Mouse (Mus musculus) megakaryocyte-erythroid progenitor cell, adult 5-6 weeks (primary cell): Measurements from ENCODE around the gene Gm2115. TPM values are rescaled to one million over a fixed set of nuclear protein-coding genes. Genes with fewer than 3 reads are reported as not detected.
A peak's percentile ranks its signal among the peaks of the same experiment; 100 is the strongest.

Experiments used
- ATAC-seq: replicated peaks from 2 replicates; pipeline ENCODE4 v1.8.0; 2016; ENCODE audit warnings: mild to moderate bottlenecking, inconsistent platforms; ENCODE audit not compliant: severe bottlenecking, poor library complexity, low FRiP score, low TSS enrichment
- total RNA-seq, 2 experiments: library from RNA; stranded (forward) in 1 of 2; stranded (reverse) in 1 of 2; fragments of 200-1000, 215-1000 nt in 1 of 2; fragments of >200 nt in 1 of 2; fragmentation: Nextera tagmentation in 1 of 2; gene quantifications; 2 replicates each; pipeline ENCODE4 v1.2.3; 2014 to 2017

Gm2115 gene
- total RNA-seq, 2 experiments from 2014 or later, result not detected

DNA sequence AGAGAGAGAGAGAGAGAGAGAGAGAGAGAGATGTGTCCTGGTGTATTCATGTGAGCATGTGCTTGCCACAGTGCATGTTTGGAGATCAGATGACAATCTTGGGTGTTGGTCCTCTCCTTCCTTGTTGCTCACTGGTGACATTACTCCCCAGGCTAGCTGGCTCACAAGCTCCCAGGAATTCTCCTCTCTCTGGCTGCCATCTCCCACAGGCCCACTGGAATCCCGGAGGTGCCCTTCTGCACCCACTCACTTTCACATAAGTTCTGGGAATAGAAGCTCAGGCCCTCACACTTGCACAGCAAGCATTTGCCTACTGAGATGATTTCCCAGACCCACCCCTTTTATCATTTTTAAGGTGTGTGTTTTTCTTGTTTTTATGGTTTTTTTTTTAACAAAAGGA is 51.0 kb downstream of the Gm2115 start:
- no peak for ATAC-seq

DNA sequence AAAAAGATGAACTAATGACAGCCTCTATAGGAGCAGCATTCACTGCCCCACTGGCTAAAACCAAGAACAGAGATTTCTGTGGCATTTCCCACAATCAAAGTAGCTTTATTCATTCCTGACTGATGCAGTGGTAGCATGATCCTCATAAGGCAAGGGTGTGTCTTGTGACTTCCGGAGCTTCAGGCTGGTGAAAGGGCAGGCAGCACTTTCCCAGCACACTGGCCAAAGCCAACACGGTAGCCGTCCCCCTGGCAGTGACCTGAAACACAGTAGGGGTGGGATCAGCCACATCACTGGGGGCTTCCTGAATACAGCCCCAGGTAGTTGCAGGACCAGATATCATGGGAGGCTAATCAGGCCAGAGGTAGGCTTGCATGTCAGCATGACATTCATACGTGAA is 56.3 kb downstream of the Gm2115 start:
- no peak for ATAC-seq

DNA sequence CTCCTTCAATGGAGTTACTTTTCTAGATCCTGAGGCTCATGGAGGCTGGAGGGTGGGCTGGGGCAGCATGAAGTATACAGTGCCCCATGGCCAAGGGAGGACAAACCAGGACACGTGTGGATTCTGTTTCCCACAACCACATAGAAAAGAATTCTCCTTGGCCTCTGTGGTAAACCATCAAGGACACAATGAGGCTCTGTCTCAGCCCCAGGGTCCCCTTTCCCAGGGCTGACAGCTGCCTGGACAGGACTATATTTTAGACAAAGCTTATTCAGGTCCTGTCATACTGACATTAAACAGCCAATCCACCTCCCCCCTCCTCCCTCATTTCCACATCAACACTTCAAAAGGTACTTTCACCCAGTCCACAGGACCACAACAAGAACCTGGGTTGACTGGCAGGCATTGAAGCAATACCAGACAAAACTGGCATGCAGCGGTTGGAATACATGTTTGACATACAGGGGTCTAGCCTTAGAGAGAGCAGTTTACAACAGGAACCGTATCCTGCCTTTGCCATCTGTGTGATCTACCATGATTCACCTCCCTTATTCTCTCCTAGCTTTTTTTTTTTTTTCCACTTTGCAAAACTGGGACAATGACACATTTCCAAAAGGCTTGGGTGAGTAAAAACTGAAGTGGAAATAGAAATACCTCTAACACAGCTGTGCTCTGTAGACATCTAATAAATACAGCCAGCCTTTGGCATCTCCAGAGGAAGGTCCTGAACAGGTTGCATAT is 57.8 kb downstream of the Gm2115 start:
- ATAC-seq, result no peak

DNA sequence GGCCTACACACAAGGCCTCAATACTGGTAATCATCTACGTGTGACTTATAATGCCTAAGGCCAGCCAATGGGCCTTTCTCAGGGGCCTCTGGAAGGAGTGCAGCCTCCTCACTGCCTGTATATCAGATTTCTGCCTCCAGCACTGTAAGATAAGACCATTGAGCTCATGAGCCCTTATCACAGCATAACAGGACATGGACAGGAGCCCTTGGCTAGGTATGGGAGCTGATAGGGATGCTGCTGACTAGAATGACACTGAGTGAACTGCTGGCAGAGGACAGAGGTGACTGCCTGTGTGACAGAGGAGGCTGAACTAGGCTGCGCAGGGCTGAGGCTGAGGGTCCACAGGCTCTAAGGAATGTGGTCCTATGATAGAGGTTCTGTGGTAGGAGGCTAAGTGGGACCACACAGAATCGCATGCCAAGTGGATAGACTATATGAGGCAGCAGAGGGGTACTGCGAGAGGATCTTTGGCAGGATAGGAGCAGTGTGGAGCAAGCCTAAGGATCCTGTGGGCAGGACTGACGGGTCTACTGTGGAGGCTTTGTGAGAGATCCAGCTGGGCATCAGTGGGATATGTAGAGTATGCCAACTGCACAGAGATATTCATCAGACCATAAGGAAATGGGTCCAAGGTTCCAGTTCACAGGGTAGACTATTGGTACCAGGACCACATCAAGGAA is 58.5 kb downstream of the Gm2115 start:
- ATAC-seq, result peak; percentile 92

DNA sequence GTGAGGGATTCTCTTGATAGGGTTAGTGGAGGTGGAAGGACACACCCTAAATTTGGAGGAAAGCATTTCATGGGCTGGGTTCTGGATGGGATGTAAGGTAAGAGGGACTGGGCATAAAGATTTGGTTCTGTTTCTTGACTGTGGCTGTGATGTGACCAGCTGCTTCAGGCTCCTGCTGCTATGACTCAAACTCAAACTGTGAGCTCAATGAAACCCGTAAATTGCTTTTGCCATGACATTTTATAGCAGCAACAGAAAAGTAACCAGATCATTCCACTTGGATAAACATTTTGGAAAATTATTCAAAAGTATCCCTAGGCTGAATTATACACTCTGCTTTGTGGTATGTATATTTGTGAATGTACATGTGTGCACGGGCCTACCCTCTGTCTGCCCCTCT is 61.9 kb downstream of the Gm2115 start:
- no peak for ATAC-seq

DNA sequence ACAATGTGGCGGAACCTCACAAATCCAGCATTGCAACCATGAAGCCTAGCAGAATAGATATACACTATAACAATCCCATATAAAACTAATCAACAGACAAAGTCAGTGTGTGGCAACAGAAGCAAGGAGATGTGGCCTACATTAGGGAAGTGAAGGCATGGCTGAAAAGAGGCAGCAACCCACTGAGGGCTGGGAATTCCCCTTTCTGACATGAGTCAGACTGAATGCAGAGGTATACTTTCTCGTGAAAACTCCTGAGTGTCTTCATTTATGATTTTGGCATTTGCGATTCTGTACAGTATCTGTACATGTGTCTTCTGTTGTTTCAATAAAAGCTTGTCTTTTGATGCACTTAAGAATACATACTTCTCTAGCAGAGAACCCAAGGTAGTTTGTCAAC is 62.6 kb downstream of the Gm2115 start:
- no peak for ATAC-seq

DNA sequence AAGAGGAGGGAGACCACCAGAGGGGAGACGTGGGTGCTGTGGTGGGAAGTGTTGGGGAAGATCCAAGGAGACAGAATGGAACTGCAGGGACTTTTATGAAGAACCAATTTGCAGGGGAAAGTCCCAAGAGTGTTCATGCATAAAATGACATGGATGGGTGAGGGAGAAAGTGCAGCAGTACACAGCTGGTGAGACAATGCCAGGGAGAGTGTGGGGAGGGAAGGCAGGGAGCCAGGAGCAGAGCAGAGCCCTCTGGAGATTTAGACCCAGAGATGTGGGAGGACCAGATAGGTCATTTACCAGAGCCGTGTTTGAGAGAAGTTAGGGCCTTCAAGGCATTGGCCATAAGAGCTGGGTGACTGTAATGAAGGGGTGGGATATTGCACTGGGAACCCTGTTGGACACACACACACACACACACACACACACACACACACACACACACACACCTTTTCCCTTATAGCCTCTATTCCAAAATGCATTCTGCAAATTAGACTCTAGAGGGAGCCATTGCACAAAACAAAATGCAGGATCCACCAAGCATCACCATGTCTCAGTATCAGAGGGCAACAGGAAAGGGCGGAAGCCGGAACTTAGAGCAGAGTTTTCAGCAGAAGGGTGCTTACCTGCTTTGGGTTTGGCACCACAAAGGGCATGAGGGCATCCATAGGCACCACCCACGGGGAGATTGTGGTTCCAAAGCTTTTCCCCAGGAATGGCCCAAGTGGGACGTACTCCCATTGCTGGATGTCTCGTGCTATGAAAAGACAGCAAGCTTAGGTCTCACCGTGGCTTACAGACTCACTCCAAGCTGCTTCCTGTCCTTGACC is 65.5 kb downstream of the Gm2115 start:
- ATAC-seq, result peak; percentile 88

DNA sequence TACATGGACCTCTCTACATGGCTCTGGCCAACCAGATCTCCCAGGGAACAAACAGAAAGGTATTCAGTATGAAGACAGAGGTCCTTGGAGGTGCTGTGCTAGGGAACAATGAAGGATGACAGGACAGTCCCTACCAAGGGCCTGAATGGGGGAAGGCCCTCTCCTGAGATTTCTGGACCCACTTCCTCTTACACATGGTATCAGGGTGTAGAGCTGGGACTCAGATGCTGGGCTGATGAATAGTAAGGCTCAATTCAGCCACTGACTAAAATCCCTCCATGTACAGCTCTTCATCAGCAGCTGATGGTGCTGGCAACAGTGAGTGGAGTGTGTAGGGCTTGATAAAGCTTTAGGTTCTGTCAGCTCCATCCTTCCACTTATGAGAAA is 66.2 kb downstream of the Gm2115 start:
- ATAC-seq, result no peak; the same call in 1 of the 2 replicates

DNA sequence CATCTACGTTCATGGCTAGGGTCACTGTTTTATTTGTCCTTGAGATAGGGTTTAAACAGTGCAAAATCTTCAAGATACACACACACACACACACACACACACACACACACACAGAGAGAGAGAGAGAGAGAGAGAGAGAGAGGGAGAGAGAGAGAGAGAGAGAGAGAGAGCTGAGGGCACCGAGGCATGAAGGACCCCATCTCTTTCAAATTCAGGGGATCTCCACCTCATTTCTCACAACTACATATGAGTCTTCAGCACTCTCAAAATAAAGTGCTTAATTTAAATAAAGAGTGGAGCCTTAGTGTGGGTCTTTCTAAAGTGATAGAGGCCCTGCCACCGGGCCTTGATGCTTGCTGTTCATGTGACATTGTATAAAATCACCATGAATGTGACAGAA is 67.2 kb downstream of the Gm2115 start:
- ATAC-seq, result no peak

DNA sequence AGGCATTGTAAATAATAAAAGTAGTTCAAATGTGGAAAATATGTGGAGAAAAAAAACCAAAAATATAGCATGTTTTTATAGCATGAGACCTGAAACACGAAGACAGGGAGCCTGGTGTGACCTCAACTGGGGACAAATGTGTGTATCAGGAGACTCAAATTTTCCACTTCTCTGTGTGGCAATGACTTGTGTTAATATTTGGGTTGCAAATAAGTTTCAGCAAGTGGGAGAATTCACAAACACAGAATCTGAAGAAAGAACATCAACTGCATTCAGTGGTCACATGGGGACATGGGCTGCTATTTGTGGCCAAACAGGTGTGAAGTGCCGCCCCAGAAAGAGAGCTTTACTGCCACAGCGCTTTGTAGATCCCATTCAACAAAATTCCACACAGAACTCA is 67.9 kb downstream of the Gm2115 start:
- ATAC-seq, result no peak

DNA sequence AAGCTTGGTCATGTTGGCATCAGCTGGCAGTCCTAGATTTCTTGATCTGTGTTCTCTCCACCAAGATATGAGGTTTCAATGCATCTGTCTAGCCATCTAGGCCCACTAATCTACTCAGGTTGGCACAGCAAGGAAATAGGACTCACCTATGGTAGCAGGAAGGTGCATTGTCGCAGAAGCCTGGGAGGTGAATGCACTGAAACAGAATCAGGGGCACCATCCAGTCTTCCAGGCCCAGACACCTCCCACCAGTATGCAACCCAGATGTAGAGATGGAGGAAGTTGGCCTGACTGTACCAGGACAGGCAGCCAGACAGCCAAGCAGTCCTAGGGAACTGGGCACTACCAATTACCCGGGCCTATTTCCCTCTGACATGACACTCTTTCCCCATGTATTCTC is 71.9 kb downstream of the Gm2115 start:
- ATAC-seq, result no peak

DNA sequence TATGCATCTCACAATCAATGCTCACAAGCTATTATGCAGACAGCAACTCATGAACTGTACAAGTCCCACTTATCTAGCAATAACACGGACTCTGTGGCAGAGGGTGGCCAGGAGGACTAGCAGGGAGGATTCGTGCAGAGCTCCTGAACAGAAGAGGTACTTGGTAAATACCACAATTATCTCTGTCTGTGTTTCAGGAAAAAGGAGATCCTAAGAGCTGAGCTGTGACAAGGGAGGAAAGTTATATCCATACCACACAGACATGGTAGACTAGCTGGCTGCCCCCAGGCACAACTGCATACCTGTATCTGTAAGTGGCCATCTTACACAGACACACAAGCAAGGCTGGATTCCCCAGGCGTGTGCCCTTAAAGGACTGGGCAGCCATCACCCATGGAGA is 72.6 kb downstream of the Gm2115 start:
- no peak for ATAC-seq

DNA sequence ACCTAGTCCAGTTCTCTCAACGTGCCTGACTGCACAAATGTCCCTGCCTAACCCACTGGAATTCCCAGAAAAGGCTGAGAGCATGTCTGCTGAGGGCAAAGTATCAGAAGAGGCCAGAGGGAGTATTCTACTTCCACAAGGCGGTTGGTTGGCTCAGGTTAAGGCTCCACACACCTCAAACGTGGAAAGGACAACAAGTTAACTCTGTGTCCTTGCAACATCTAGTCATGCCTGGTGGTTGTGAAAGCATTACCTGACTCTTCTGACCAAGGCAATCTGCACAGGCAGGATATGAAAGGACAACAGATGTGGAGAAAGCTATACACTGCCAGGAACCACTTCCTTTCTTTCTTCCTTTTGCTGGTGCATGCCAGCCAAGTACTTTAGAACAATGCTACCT is 75.7 kb downstream of the Gm2115 start:
- ATAC-seq, result no peak

DNA sequence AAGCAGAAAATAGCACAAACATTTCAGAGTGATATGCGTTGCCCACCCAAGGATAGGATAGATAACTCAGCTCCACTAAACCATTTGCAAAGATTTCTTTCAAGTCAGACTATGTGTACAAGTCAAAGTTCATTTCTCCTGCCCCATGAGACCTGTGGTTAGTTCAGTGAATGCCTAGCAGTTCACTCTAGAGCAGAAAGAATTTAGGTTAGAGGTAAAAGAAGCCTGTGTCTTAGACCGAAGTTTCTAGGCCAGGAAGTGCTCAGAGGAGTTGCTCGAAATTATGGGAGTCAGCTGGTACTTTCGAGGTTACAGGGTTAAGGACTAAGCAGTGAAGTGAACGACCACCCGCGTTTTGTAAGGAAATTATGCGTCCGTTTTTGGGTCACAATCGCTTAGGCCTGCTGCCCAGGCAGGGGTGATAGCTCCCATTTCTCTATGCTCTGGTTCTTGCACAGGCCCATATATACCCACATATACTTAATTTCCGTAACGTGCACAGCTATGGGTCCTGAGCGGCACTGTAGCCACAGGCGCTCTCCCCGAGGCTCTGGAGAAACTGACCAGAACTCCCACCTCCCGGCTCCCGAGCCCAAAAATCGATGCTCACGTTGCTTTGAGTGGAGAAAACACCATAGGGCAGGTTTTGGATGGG is 76.4 kb downstream of the Gm2115 start:
- 0 out of 2 replicates have a peak, but pooled peaks have one; percentile 22 for ATAC-seq

DNA sequence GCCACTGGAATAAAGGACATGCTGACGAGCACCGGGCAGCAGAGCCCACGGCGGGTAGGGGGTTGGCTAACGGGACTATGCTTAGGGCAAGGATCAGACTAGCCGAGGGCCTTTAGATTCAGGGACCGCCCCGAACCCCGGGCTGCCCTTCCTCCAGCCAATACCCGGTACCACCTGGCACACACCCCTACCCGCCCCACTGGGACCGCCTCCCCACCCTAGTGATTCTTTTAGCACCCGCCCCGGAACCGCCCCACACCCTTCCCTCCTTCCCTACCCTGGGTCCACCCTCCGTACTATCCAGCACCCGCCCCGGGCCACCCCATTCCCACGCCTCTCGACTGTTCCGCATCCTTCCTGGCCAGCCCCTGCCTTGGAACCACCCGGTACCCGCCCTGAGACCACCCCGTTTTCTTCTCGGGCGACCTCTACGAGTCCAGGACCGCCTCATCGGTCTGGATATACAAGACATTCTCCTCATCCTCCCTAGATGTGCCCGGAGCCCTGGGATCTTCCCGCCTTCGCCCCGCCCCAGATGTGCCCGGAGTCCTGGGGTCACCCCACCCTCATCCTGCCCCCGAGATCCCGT is 77.0 kb downstream of the Gm2115 start:
- ATAC-seq, result peak; percentile 87

DNA sequence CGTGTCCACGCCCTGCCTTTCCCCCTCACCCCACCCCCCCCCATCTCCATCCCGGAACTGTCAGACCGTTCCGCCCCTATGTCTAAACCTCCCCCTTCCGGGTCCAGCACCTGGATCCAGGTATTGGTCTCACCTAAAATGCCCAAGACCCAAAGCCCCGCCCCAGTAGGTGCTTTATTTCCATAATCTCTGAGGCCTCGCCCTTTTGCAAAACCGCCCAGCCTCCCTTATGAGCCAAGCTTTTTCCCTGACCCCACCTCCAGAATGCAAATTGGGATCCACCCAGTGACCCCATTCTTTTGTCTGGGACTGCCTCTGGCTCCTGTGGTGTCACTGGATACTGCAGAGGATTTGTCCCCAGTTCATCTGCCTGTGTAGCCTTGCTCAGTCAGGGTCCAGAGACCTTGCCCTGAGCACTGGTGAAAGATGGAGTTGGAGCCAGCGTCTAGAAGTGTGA is 77.6 kb downstream of the Gm2115 start, which contains the start of gene Fah:
Gene Fah (minus strand): TSS at position 430 of the 457 bp plus-strand sequence.
- ATAC-seq, result peak; percentile 57

DNA sequence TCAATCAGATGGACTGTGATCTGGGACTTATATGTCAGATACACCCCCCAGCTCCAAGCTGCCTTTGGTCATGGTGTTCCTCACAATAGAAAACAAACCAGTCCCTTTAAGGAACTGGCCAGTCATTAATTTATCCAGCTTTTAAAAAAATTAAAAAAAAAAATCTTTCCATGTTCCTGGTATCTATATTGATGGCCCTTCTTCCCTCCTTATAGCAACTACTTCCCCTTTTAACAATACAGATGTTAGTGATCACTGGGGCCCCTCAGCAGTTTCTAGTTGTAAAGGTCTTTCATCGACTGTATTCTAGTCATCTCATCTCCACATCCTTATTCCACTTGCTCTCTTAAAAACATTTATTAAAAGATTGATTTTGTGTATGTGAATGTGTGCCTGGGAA is 82.9 kb downstream of the Gm2115 start:
- ATAC-seq, result no peak

DNA sequence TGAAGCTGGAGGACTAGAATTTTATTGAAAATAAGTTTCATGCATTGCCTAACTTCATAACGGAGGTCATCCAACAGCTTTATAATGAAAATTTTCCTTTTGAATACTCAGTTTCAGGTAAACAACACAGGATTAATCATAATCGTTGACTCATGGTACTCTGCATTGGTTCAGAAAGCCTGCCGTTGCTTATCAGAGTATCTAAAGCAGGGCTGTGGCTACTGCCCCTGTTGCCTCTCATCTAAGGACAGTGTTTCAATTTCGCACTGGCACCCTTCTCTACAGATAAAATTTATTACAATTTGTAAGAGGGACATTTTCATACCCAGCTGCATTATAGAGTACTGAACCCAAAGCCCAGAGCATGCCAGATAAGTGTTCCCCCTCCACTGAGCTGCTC is 83.7 kb downstream of the Gm2115 start:
- ATAC-seq, result peak; percentile 78

DNA sequence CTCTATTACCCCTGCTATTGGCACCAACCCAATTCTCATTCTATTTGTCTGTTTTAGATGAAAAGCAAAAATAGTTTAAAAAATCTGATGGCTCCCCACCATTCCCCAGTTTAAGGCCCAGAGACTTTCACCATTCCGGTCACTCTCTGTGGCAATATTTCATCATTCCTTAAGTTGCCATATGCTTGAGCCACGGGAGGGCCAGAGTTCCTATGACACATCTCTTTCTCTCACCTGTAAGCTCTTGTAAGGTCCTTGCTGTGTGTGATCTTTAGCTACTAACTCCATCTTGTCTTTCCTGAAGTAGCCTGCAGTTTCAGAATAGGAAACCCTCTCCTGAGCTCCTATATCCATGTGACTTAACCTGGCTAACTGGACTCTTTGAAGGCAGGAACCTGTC is 90.2 kb downstream of the Gm2115 start:
- ATAC-seq, result no peak
